Mouse (Mus musculus) C2C12 (cell line): ENCODE measurements around the gene Slc9a5. TPM values are rescaled to one million over a fixed set of nuclear protein-coding genes. Genes with fewer than 3 reads are reported as not detected.

Experiments
- H3K27me3 ChIP-seq: one replicate; pipeline ENCODE4 v1.6.1; 2011; ENCODE audit not compliant: control insufficient read depth, insufficient read depth, insufficient read length
- H3K36me3 ChIP-seq: one replicate; pipeline ENCODE4 v1.6.1; 2011; ENCODE audit not compliant: control insufficient read depth, insufficient read depth
- H3K4me3 ChIP-seq: one replicate; pipeline ENCODE4 v1.5.1; 2011; ENCODE audit warnings: mild to moderate bottlenecking, control low read depth; ENCODE audit not compliant: poor library complexity, insufficient read depth, severe bottlenecking
- H3K79me2 ChIP-seq: one replicate; pipeline ENCODE4 v1.6.1; 2011; ENCODE audit not compliant: control insufficient read depth, insufficient read depth
- H3K79me3 ChIP-seq: one replicate; pipeline ENCODE4 v1.6.1; 2011; ENCODE audit warnings: low read depth, control low read depth
- H3ac ChIP-seq: one replicate; pipeline ENCODE3; 2011; ENCODE audit warnings: low read depth; ENCODE audit not compliant: control insufficient read depth, insufficient read length
- CEBPB ChIP-seq: IDR thresholded peaks from one replicate; pipeline ENCODE4 v1.6.1; 2011; ENCODE audit warnings: low read depth, mild to moderate bottlenecking, control low read depth, moderate library complexity
- CTCF ChIP-seq: IDR thresholded peaks from one replicate; pipeline ENCODE4 v1.5.1; 2011; ENCODE audit not compliant: control insufficient read depth, insufficient read depth, insufficient read length
- FOSL1 ChIP-seq: IDR thresholded peaks from one replicate; pipeline ENCODE4 v1.8.0; 2011; ENCODE audit warnings: mild to moderate bottlenecking, low read length; ENCODE audit not compliant: poor library complexity, insufficient read depth, severe bottlenecking
- MAX ChIP-seq: IDR thresholded peaks from one replicate; pipeline ENCODE4 v1.6.1; 2011; ENCODE audit warnings: mild to moderate bottlenecking, control low read depth
- MYOD1 ChIP-seq: IDR thresholded peaks from one replicate; pipeline ENCODE4 v1.6.1; 2011; ENCODE audit warnings: low read depth; ENCODE audit not compliant: control insufficient read depth, insufficient read length
- MYOG ChIP-seq: IDR thresholded peaks from one replicate; pipeline ENCODE4 v1.6.1; 2011; ENCODE audit not compliant: control insufficient read depth, insufficient read length; ENCODE audit errors: extremely low read depth
- USF1 ChIP-seq: IDR thresholded peaks from one replicate; pipeline ENCODE4 v1.6.1; 2011; ENCODE audit warnings: low read depth, mild to moderate bottlenecking, control low read depth, moderate library complexity
- polyA plus RNA-seq: library from polyadenylated mRNA; unstranded; fragments of >200 nt; fragmentation: generic; extraction: Trizol; gene quantifications from one replicate; pipeline ENCODE4 v1.2.1, GENCODE M21; 2012; ENCODE audit warnings: missing spikeins

Gene Slc9a5
- polyA plus RNA-seq, 1 experiment = 6.6 TPM

- no peak overlapping the region for H3ac ChIP-seq
- H3K4me3 ChIP-seq = no peak overlapping the region
- no peaks in the 10 kb centered on the region for H3K27me3 ChIP-seq
- no peak for TF ChIP-seq USF1
- no peak for TF ChIP-seq CEBPB
- H3K36me3 ChIP-seq = peaks cover 14% of the 10 kb centered on the region
- H3K79me3 ChIP-seq = no peaks in the 10 kb centered on the region
- no peaks in the 10 kb centered on the region for H3K79me2 ChIP-seq
Measured at GRCm38 (mm10) chr8:105384070-105384469, 35.4 kb downstream of the Slc9a5 start.

GRCm38 (mm10) chr8:105387151-105387550 is 38.5 kb downstream of the Slc9a5 start:
- no peak overlapping the region for H3K4me3 ChIP-seq
- H3K36me3 ChIP-seq = peaks cover 4% of the 10 kb centered on the region
- no peaks in the 10 kb centered on the region for H3K27me3 ChIP-seq
- no peaks in the 10 kb centered on the region for H3K79me2 ChIP-seq
- H3K79me3 ChIP-seq = no peaks in the 10 kb centered on the region
- H3ac ChIP-seq = no peak overlapping the region
- no peak for TF ChIP-seq MYOG
- TF ChIP-seq MAX = peak; percentile 46
- peak; percentile 1 for TF ChIP-seq USF1

GRCm38 (mm10) chr8:105389096-105389495 is 40.5 kb downstream of the Slc9a5 start:
- H3ac ChIP-seq = no peak overlapping the region
- H3K79me3 ChIP-seq = no peaks in the 10 kb centered on the region
- H3K27me3 ChIP-seq = no peaks in the 10 kb centered on the region
- TF ChIP-seq MYOD1 (no peak), FOSL1 (no peak), MAX (no peak), USF1 (no peak), MYOG (no peak), CEBPB (no peak), CTCF (no peak)
- H3K4me3 ChIP-seq = no peak overlapping the region
- H3K79me2 ChIP-seq = no peaks in the 10 kb centered on the region
- H3K36me3 ChIP-seq = no peaks in the 10 kb centered on the region

GRCm38 (mm10) chr8:105393089-105393787 is 44.6 kb downstream of the Slc9a5 start:
- Histone ChIP-seq H3K79me2 (no peaks in the 10 kb centered on the region), H3K79me3 (no peaks in the 10 kb centered on the region), H3K27me3 (no peaks in the 10 kb centered on the region), H3ac (no peak overlapping the region), H3K36me3 (no peaks in the 10 kb centered on the region), H3K4me3 (no peak overlapping the region)
- TF ChIP-seq USF1 (no peak), MYOD1 (no peak), FOSL1 (no peak), MAX (no peak), CTCF (no peak), MYOG (no peak), CEBPB (no peak)

GRCm38 (mm10) chr8:105393915-105394314 is 45.3 kb downstream of the Slc9a5 start:
- no peak overlapping the region for H3ac ChIP-seq
- H3K27me3 ChIP-seq = no peaks in the 10 kb centered on the region
- H3K79me2 ChIP-seq = no peaks in the 10 kb centered on the region
- TF ChIP-seq USF1 = no peak
- no peak for TF ChIP-seq CTCF
- TF ChIP-seq CEBPB = no peak
- TF ChIP-seq MAX = no peak
- no peak for TF ChIP-seq FOSL1
- TF ChIP-seq MYOD1 = no peak
- no peak for TF ChIP-seq MYOG
- H3K4me3 ChIP-seq = no peak overlapping the region
- no peaks in the 10 kb centered on the region for H3K79me3 ChIP-seq
- H3K36me3 ChIP-seq = no peaks in the 10 kb centered on the region

- no peaks in the 10 kb centered on the region for H3K36me3 ChIP-seq
- TF ChIP-seq CTCF = peak; percentile 41
- TF ChIP-seq MAX = no peak
- H3ac ChIP-seq = no peak overlapping the region
- H3K27me3 ChIP-seq = peaks cover 5% of the 10 kb centered on the region
- H3K4me3 ChIP-seq = no peak overlapping the region
- no peaks in the 10 kb centered on the region for H3K79me2 ChIP-seq
- no peaks in the 10 kb centered on the region for H3K79me3 ChIP-seq
Measured at GRCm38 (mm10) chr8:105397747-105398146, 49.1 kb downstream of the Slc9a5 start.
